Mouse (Mus musculus) liver, embryonic 14.5 days (tissue): ENCODE measurements around the gene Lmo1. TPM values are rescaled to one million over a fixed set of nuclear protein-coding genes. Genes with fewer than 3 reads are reported as not detected.

Source experiments
- ATAC-seq: fragments of 200-750 bp; cut with Nextera tagmentation; 2 replicates; pipeline ENCODE4 v1.8.0; 2017; ENCODE audit warnings: moderate number of reproducible peaks, mild to moderate bottlenecking, moderate library complexity; ENCODE audit not compliant: insufficient read depth
- DNase-seq, 3 experiments: peaks; one replicate each; pipeline ENCODE4 v3.0.0-alpha.2; 2012 to 2013; ENCODE audit warnings: low read depth in 3 of 3, low spot score in 3 of 3
- H3K27ac ChIP-seq: fragments of 300-500 bp; sonication (generic); 2 replicates; pipeline ENCODE4 v1.5.1; 2014; ENCODE audit warnings: moderate library complexity, mild to moderate bottlenecking, control low read depth, inconsistent platforms
- H3K27me3 ChIP-seq: fragments of 300-500 bp; sonication (generic); 2 replicates; pipeline ENCODE4 v1.6.1; 2014; ENCODE audit warnings: mild to moderate bottlenecking, low read length, moderate library complexity; ENCODE audit not compliant: control insufficient read depth, insufficient read depth
- H3K36me3 ChIP-seq: fragments of 300-500 bp; sonication (generic); replicated peaks from 2 replicates; pipeline ENCODE4 v1.6.1; 2014; ENCODE audit warnings: low read depth; ENCODE audit not compliant: control insufficient read depth, insufficient read depth
- H3K4me1 ChIP-seq, 2 experiments: fragments of 200-500 bp in 1 of 2; fragments of 300-500 bp in 1 of 2; sonication (generic) in 1 of 2; replicated peaks; 2 replicates each; pipeline ENCODE4 v1.6.1; 2012 to 2014; ENCODE audit warnings: antibody characterized with exemption in 1 of 2, inconsistent platforms in 1 of 2, low read length in 1 of 2; ENCODE audit not compliant: control insufficient read depth in 2 of 2, insufficient read depth in 2 of 2
- H3K4me2 ChIP-seq: fragments of 300-500 bp; sonication (generic); 2 replicates; pipeline ENCODE4 v1.6.1; 2014; ENCODE audit warnings: low read depth, mild to moderate bottlenecking, control low read depth, moderate library complexity
- H3K4me3 ChIP-seq, 2 experiments: fragments of 200-500 bp in 1 of 2; fragments of 300-500 bp in 1 of 2; sonication (generic) in 1 of 2; 2 replicates each; pipeline ENCODE4 v1.5.1; 2012 to 2014; ENCODE audit warnings: low read depth in 2 of 2, low read length in 2 of 2, mild to moderate bottlenecking in 2 of 2, control low read depth in 1 of 2, inconsistent platforms in 1 of 2, moderate library complexity in 1 of 2; ENCODE audit not compliant: insufficient read depth in 1 of 2
- H3K9ac ChIP-seq: fragments of 300-500 bp; sonication (generic); replicated peaks from 2 replicates; pipeline ENCODE4 v1.6.1; 2014; ENCODE audit warnings: mild to moderate bottlenecking, control low read depth, moderate library complexity
- H3K9me3 ChIP-seq: fragments of 300-500 bp; sonication (generic); 2 replicates; pipeline ENCODE4 v1.6.1; 2016; ENCODE audit warnings: low read length, mixed read lengths; ENCODE audit not compliant: control insufficient read depth
- CTCF ChIP-seq: IDR thresholded peaks from 2 replicates; pipeline ENCODE4 v1.5.1; 2016; ENCODE audit warnings: antibody characterized with exemption, low read depth, control low read depth
- EP300 ChIP-seq: IDR thresholded peaks from 2 replicates; pipeline ENCODE4 v1.6.1; 2016; ENCODE audit warnings: antibody characterized with exemption, low read depth
- WGBS: fragments of 180-500 bp; shearing (Covaris S2); extraction: QIAGEN DNeasy Blood & Tissue Kit; methylation state at CpG from one replicate; pipeline ENCODE4 v1.1.7; 2014; ENCODE audit not compliant: insufficient replicate concordance; 5-methylcytosine and 5-hydroxymethylcytosine counted together
- polyA plus RNA-seq, 2 experiments: library from polyadenylated mRNA; depleted of rRNA in 1 of 2; stranded (reverse) in 1 of 2; unstranded in 1 of 2; fragments of >200 nt; fragmentation: Nextera tagmentation in 1 of 2; extraction: Ambion mirVana in 1 of 2; gene quantifications; 2 replicates each; pipeline versions ENCODE4 v1.2.1 to v1.2.3; 2012 to 2014

Gene Lmo1
- polyA plus RNA-seq, 2 experiments: 0.75 to 0.78 TPM

GRCm38 (mm10) chr7:109218130-109218976, 43.3 kb upstream of the Lmo1 start:
- WGBS: 53% methylated on average over 2 of the region's 2 CpGs
- DNase-seq (peak; percentile 17 to 30 (median 22)), ATAC-seq (0 out of 2 replicates have a peak, but pooled peaks have one; percentile 37)
- Histone ChIP-seq H3K4me2 (no peak overlapping the region), H3K27ac (no peak overlapping the region), H3K9me3 (no peaks in the 10 kb centered on the region), H3K27me3 (no peaks in the 10 kb centered on the region), H3K4me1 (no peaks in the 10 kb centered on the region), H3K9ac (no peak overlapping the region), H3K36me3 (no peaks in the 10 kb centered on the region), H3K4me3 (no peak overlapping the region)
- TF ChIP-seq CTCF (peak; percentile 90), EP300 (no peak)

- H3K9ac ChIP-seq: no peak overlapping the region
- H3K4me2 ChIP-seq: no peak overlapping the region
- H3K36me3 ChIP-seq: no peaks in the 10 kb centered on the region
- ATAC-seq (no peak), DNase-seq (no peak)
- 16% methylated on average over 2 of the region's 2 CpGs for WGBS
- H3K27ac ChIP-seq: no peak overlapping the region
- H3K4me3 ChIP-seq: no peak overlapping the region
- no peaks in the 10 kb centered on the region for H3K4me1 ChIP-seq
- no peak for TF ChIP-seq CTCF
- TF ChIP-seq EP300: no peak
- no peaks in the 10 kb centered on the region for H3K27me3 ChIP-seq
- H3K9me3 ChIP-seq: no peaks in the 10 kb centered on the region
Measured at GRCm38 (mm10) chr7:109209804-109210203, 34.8 kb upstream of the Lmo1 start.

GRCm38 (mm10) chr7:109207811-109208210, 32.8 kb upstream of the Lmo1 start:
- Histone ChIP-seq H3K4me3 (no peak overlapping the region), H3K4me1 (no peaks in the 10 kb centered on the region), H3K27ac (no peak overlapping the region), H3K36me3 (no peaks in the 10 kb centered on the region), H3K9me3 (no peaks in the 10 kb centered on the region), H3K27me3 (no peaks in the 10 kb centered on the region), H3K9ac (no peak overlapping the region), H3K4me2 (no peak overlapping the region)
- whole genome bisulfite sequencing: 56% methylated on average over 4 of the region's 4 CpGs
- ATAC-seq: no peak
- no peak for DNase-seq
- no peak for TF ChIP-seq CTCF
- TF ChIP-seq EP300: no peak

- ATAC-seq (no peak), DNase-seq (no peak)
- H3K4me1 ChIP-seq: no peaks in the 10 kb centered on the region
- no peaks in the 10 kb centered on the region for H3K27me3 ChIP-seq
- no peak overlapping the region for H3K4me2 ChIP-seq
- H3K4me3 ChIP-seq: no peak overlapping the region
- H3K36me3 ChIP-seq: no peaks in the 10 kb centered on the region
- no peak overlapping the region for H3K27ac ChIP-seq
- H3K9me3 ChIP-seq: no peaks in the 10 kb centered on the region
- no peak for TF ChIP-seq EP300
- TF ChIP-seq CTCF: no peak
- WGBS: 34% methylated on average over 2 of the region's 2 CpGs
- H3K9ac ChIP-seq: no peak overlapping the region
Measured at GRCm38 (mm10) chr7:109206358-109206757, 31.4 kb upstream of the Lmo1 start.

GRCm38 (mm10) chr7:109203140-109203539, 28.1 kb upstream of the Lmo1 start:
- TF ChIP-seq CTCF: no peak
- TF ChIP-seq EP300: no peak

More at GRCm38 (mm10) chr7:109203140-109203539, 28.1 kb upstream of the Lmo1 start:
- ATAC-seq: no peak
- H3K27ac ChIP-seq: no peak overlapping the region
- no peaks in the 10 kb centered on the region for H3K36me3 ChIP-seq
- H3K4me3 ChIP-seq: no peak overlapping the region
- H3K9ac ChIP-seq: no peak overlapping the region
- DNase-seq: no peak
- H3K4me1 ChIP-seq: no peaks in the 10 kb centered on the region
- no peak overlapping the region for H3K4me2 ChIP-seq
- H3K27me3 ChIP-seq: no peaks in the 10 kb centered on the region
- 43% methylated on average over 3 of the region's 3 CpGs for WGBS
- H3K9me3 ChIP-seq: no peaks in the 10 kb centered on the region
